Mouse (Mus musculus): Measurements from ENCODE around the gene Atp6v1b1.
"Not testable (repeated sequence)": the region's sequence is repeated elsewhere in the genome, so short reads cannot be mapped to it uniquely, and the experiment has no call there.

The Atp6v1b1 gene

DNA sequence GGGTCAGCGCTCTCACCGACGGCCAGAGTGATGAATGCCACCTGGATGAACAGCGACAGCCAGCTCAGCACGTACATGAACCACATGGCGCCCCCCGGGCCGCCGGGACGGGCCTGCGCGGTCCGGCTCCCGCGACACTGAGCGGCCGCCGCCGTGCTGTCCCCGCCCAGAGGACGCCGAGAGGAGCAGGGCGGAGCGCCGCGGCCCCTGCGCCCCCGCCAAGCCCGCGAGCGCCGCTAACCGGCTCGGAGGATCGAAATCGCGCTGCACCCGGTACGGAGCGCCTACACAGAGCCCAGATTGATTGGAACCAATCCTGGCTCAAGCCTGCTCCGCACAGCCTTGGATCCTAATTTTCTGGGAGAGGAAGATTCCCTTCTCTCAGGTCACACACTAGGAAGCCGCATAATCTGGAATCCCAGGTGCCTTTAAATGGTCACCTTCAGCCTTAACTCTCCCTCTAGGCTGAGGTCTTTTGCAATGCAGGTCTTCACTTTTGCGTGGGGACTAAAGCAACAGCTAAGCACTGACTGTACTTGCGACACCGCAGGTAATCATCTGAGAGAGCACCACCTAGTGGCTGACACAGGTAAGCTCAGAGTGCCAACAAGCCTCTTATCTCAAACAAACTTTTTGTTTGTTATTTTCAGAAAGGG is 33.0 kb downstream of the Atp6v1b1 start, which contains the start of gene Tex261:
Tex261 (minus strand) TSS at position 176 of the 656 bp plus-strand sequence.
- DNase-seq (ENCODE audit: low spot score in 2 of 2): peak; percentile 77 to 87

DNA sequence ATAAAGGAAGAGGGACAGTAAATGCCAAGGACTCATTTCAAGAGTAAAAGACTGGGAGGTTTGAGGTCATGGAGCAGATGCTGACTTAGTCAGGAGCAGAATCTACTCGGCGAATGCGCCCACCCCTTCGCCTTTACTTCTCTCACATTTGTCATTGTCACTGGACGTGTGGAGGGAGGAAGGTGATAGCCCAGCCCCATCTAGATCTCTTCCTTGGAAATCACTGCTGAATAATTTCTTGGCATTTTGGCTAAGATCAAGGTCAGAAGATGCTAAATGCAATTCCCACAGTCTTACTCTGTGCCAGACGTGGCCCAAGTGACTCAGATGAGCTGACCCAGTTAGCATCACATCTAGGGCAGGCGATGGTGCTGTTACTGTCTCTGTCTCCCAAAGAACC is 35.5 kb downstream of the Atp6v1b1 start:
- DNase-seq (ENCODE audit: low spot score in 2 of 2): no peak

DNA sequence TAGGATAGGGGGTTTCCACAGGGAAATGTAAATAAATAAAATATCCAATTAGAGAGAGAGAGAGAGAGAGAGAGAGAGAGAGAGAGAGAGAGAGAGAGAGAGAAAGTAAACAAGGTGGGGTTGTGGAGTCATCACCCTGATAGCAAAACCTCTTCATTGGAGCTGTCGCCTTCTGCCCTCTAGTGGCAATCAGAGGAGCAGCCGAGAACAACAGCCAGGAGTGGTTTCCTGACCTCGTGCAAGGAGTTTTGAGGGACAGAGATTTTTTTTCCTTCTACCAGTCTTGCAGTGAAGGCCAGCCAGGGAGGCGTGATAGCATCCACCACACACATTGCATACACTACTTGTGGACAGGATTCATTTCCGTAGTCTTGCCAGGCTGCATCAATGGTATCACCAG is 36.2 kb downstream of the Atp6v1b1 start:
- peak in 1 of 2 experiments; percentile 58 for DNase-seq (ENCODE audit: low spot score in 2 of 2)

DNA sequence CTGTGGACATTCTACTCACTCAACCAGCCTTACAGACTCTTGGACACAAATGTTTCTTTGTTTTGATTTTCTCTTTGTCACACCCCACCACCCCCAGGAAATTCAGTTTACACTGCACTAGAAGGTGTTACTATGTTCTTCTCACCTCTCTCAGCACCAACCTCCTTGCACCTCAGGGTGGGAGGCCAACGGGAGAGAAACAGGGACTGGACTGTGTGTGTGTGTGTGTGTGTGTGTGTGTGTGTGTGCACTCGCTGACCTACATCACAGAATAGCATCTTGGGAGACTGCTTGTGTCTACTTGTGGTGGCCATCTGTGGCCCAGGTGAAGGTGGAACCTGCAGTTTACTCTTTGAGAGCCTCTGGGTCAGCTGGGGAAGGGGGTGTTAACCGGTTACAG is 43.6 kb downstream of the Atp6v1b1 start:
- no peak for DNase-seq (ENCODE audit: low spot score in 2 of 2)

DNA sequence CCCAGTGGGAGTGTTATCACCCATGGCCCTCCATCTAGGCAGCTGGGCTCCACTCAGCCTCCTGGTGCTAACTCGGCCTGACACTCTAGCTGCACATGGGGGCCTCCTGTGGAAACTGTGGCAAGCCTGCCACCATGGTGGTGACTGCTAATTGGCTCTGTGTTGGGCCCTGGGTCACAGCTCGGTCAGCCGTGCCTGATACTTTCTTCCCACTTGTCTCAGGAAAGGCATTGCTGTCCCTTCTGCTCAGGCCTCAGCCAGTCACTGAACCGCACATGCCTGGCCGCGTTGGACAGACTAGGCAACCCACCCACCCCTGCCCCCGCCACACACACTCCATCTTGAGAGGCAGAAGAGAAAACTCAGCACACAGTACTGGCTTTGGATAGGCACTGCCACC is 45.8 kb downstream of the Atp6v1b1 start:
- DNase-seq (ENCODE audit: low spot score in 2 of 2): no peak

DNA sequence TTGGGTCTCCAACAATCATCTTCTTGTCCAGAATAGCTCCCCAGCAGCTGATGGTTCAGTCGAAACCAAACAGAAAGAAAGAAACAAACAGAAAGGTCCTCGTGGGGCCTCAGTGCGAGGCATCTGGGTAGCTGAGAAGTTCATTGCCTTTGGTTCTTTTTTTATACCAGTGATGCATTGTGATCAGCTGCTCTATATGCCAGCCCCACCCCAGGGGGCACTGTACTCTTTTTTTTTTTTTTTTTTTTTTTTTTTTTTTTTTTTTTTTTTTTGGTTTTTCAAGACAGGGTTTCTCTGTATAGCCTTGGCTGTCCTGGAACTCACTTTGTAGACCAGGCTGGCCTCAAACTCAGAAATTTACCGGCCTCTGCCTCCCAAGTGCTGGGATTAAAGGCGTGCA is 47.7 kb downstream of the Atp6v1b1 start:
- not testable (repeated sequence) for DNase-seq (ENCODE audit: low spot score in 2 of 2)

DNA sequence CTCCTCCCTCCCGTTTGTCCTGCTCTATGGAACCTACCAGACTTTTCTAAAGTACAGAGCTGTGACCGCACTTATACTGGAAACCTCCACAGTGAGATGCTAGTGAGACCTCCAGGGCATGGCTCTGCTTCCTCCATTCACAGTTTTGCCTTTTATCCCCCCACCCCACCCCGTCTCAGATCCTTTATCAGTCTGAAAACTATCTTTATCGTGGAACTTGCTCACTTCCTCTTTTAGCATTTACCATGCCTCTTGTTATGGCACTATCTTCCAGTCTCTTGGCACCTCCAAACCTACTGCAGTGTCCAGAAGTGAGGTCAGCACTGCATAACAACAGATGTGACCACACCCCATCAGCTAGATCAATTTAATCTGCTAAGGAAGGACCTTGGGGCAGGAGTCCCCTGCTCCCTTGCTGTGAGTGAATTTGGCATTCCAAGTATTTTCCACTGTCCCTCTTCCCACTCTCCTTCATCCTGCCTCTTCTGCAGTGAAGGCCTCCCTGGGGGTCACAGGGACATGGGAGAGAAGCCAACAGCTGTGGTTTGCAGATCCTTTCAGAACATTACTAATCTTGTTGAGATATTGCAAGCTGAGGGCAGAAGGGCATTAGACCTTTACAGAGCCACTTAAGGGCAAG is 48.6 kb downstream of the Atp6v1b1 start:
- DNase-seq (ENCODE audit: low spot score in 2 of 2): no peak

DNA sequence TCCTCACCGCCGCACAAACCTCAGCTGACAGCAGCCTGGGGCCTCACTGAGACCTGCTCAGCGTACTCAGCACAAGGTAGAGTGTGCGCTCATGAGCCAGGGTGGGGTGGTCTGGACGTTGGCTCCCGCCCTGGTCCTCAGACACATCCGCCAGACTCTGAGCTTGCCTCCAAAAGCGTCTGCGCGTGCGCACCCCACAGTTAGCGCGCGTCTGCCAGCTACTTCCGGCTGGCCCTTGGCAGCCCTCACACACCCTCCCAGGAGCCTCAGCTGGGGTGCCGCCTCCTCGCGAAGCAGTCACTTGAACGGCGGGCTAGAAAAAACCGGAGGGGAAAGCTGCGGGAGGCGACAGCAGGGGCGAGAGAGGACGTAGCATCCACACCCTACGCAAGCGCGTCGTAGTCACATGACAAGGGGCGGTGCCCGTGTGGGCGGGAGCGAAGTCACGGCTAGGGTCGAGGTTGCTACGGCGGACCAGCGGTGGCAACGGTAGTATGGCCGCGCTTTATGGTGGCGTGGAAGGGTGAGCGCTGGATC is 52.0 kb downstream of the Atp6v1b1 start, which contains the start of gene Nagk:
Nagk (plus strand) TSS at position 223 of the 537 bp plus-strand sequence.
- DNase-seq (ENCODE audit: low spot score in 2 of 2): peak; percentile 94 to 96

DNA sequence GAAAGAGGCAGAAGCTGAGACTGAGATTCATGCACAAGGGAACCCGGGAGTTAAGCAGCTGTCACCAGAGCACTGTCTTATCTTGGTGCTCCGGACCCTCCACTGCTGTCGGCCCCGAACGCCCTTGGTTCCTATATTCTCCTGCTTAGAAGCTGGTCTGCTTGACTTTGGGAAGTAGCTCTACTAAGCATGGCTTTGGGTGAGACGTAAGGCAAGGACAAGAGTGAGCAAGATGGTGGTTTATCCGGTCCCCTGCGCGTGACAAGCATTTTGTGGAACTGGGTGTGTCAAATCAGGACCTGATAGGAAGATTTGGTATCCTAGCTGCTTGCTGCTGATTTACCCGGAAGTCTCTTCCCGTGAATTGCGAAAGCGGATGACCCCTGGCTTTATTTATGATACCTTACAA is 52.7 kb downstream of the Atp6v1b1 start:
- DNase-seq (ENCODE audit: low spot score in 2 of 2): no peak

DNA sequence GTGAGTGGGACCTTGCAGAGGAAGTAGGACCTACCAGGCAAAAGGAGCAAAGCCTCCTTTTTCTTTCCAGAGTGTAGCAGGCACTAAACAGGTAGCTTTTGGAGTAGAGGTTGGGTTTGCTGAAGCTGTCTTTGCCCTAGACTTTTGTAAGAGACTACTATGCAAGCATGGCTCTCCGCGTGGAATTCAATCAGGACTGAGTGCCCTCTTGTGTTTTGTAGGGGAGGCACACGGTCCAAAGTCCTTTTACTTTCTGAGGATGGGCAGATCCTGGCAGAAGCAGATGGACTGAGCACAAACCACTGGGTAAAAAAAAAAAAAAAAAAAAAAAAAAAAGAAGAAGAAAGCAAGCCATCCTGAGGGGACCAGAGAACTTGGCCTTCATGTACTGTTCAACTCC is 53.9 kb downstream of the Atp6v1b1 start:
- no peak for DNase-seq (ENCODE audit: low spot score in 2 of 2)

DNA sequence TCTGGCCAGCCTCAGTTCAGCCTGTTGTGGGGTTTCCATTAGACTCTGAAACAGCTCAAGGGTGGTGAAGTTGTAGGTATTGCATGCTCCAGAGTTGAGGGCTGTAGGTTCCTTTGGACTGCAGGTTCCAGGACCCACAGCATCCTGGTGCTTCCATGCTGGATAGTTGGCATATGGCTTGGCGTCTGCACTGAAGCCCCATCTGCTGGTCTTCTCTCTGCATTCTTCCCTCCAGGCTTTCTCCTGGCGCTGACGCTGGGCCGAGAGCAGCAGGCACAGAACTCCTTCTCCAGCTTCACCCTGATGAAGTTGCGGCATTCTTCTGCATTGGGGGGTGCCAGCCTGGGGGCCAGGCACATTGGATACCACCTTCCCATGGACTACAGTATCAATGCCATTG is 59.2 kb downstream of the Atp6v1b1 start:
- no peak for DNase-seq (ENCODE audit: low spot score in 2 of 2)

DNA sequence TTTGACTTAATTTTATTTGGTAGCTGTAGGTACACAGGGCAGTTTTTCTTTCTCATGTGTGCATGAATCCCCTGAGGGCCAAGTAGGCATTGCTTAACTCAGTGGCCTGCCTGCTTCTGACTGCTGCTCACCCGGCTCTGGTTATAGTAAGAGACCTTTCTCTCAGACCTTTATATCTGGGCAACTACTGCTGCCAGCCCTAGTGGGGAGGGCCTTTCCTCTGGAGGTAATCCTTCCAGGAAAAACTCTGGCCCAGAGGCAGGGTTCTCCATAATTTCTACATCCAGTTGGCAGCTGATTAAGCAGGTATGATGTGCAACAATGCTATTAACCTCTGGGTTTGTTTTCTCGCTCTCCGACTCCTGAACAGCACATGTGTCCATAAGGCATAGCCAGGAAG is 60.1 kb downstream of the Atp6v1b1 start:
- no peak for DNase-seq (ENCODE audit: low spot score in 2 of 2)
